Mouse (Mus musculus): ENCODE results near the gene Lrig2. TPM values are rescaled to one million over a fixed set of nuclear protein-coding genes. Genes with fewer than 3 reads are reported as not detected.

Gene Lrig2
- total and polyA plus RNA-seq, 3 experiments: 3.7 to 8.9 (median 8.9) TPM

- no peak for DNase-seq
- no peaks in the 10 kb centered on the region for H3K27me3 ChIP-seq (ENCODE audit: control insufficient read depth, insufficient read depth, low read length)
- H3K4me1 ChIP-seq (ENCODE audit: control insufficient read depth, insufficient read depth, low read length): no peaks in the 10 kb centered on the region
- intact Hi-C loops (cut with DNase I): no loop called here
- H3K36me3 ChIP-seq (ENCODE audit: control insufficient read depth, insufficient read depth, low read length): no peaks in the 10 kb centered on the region
- no peak overlapping the region for H3K9ac ChIP-seq (ENCODE audit: low read depth, low read length)
- H3K4me3 ChIP-seq: no peak overlapping the region
- H3K27ac ChIP-seq: no peak overlapping the region
- no peaks in the 10 kb centered on the region for H3K79me2 ChIP-seq (replicated peaks; ENCODE audit: control insufficient read depth, insufficient read depth, low read length)
- TF ChIP-seq POLR2A (IDR thresholded peaks at IDR 0.05; ENCODE audit: insufficient read depth, low read depth, low read length): no peak
- no peak for TF ChIP-seq EP300 (IDR thresholded peaks at IDR 0.05; ENCODE audit: insufficient read depth, low read depth, low read length)
- TF ChIP-seq CTCF (IDR thresholded peaks at IDR 0.05): no peak
- 91% methylated on average over 7 of the region's 7 CpGs for WGBS
Observed at GRCm38 (mm10) chr3:104424346-104424745, 87.4 kb downstream of the Lrig2 start.

- no peaks in the 10 kb centered on the region for H3K36me3 ChIP-seq (ENCODE audit: control insufficient read depth, insufficient read depth, low read length)
- no peak for DNase-seq
- no peak overlapping the region for H3K27ac ChIP-seq
- no peaks in the 10 kb centered on the region for H3K79me2 ChIP-seq (replicated peaks; ENCODE audit: control insufficient read depth, insufficient read depth, low read length)
- no peaks in the 10 kb centered on the region for H3K4me1 ChIP-seq (ENCODE audit: control insufficient read depth, insufficient read depth, low read length)
- TF ChIP-seq CTCF (IDR thresholded peaks at IDR 0.05) (no peak), POLR2A (IDR thresholded peaks at IDR 0.05; ENCODE audit: insufficient read depth, low read depth, low read length) (no peak), EP300 (IDR thresholded peaks at IDR 0.05; ENCODE audit: insufficient read depth, low read depth, low read length) (no peak)
- H3K27me3 ChIP-seq (ENCODE audit: control insufficient read depth, insufficient read depth, low read length): no peaks in the 10 kb centered on the region
- 87% methylated on average over 7 of the region's 7 CpGs for WGBS
- no peak overlapping the region for H3K4me3 ChIP-seq
- intact Hi-C loops (cut with DNase I): no loop called here
- no peak overlapping the region for H3K9ac ChIP-seq (ENCODE audit: low read depth, low read length)
Observed at GRCm38 (mm10) chr3:104420929-104421328, 90.8 kb downstream of the Lrig2 start.

- H3K4me3 ChIP-seq: no peak overlapping the region
- H3K36me3 ChIP-seq (ENCODE audit: control insufficient read depth, insufficient read depth, low read length): no peaks in the 10 kb centered on the region
- TF ChIP-seq POLR2A (IDR thresholded peaks at IDR 0.05; ENCODE audit: insufficient read depth, low read depth, low read length): no peak
- TF ChIP-seq CTCF (IDR thresholded peaks at IDR 0.05): no peak
- TF ChIP-seq EP300 (IDR thresholded peaks at IDR 0.05; ENCODE audit: insufficient read depth, low read depth, low read length): no peak
- intact Hi-C loops (cut with DNase I): no loop called here
- no peaks in the 10 kb centered on the region for H3K4me1 ChIP-seq (ENCODE audit: control insufficient read depth, insufficient read depth, low read length)
- no peak overlapping the region for H3K9ac ChIP-seq (ENCODE audit: low read depth, low read length)
- no peaks in the 10 kb centered on the region for H3K79me2 ChIP-seq (replicated peaks; ENCODE audit: control insufficient read depth, insufficient read depth, low read length)
- no peaks in the 10 kb centered on the region for H3K27me3 ChIP-seq (ENCODE audit: control insufficient read depth, insufficient read depth, low read length)
- 53% methylated on average over 4 of the region's 4 CpGs for WGBS
- no peak for DNase-seq
- H3K27ac ChIP-seq: no peak overlapping the region
Observed at GRCm38 (mm10) chr3:104419990-104420389, 91.7 kb downstream of the Lrig2 start.

- Histone ChIP-seq H3K4me3 (no peak overlapping the region), H3K27ac (no peak overlapping the region), H3K27me3 (ENCODE audit: control insufficient read depth, insufficient read depth, low read length) (no peaks in the 10 kb centered on the region), H3K4me1 (ENCODE audit: control insufficient read depth, insufficient read depth, low read length) (no peaks in the 10 kb centered on the region), H3K9ac (ENCODE audit: low read depth, low read length) (no peak overlapping the region), H3K79me2 (replicated peaks; ENCODE audit: control insufficient read depth, insufficient read depth, low read length) (no peaks in the 10 kb centered on the region), H3K36me3 (ENCODE audit: control insufficient read depth, insufficient read depth, low read length) (no peaks in the 10 kb centered on the region)
- 62% methylated on average over 5 of the region's 5 CpGs for WGBS
- intact Hi-C loops (cut with DNase I): no loop called here
- TF ChIP-seq CTCF (IDR thresholded peaks at IDR 0.05): no peak
- TF ChIP-seq EP300 (IDR thresholded peaks at IDR 0.05; ENCODE audit: insufficient read depth, low read depth, low read length): no peak
- no peak for TF ChIP-seq POLR2A (IDR thresholded peaks at IDR 0.05; ENCODE audit: insufficient read depth, low read depth, low read length)
- no peak for DNase-seq
Observed at GRCm38 (mm10) chr3:104416806-104417205, 94.9 kb downstream of the Lrig2 start.

- no peak overlapping the region for H3K4me3 ChIP-seq
- no peak overlapping the region for H3K9ac ChIP-seq (ENCODE audit: low read depth, low read length)
- H3K27ac ChIP-seq: no peak overlapping the region
- H3K4me1 ChIP-seq (ENCODE audit: control insufficient read depth, insufficient read depth, low read length): no peaks in the 10 kb centered on the region
- H3K27me3 ChIP-seq (ENCODE audit: control insufficient read depth, insufficient read depth, low read length): no peaks in the 10 kb centered on the region
- H3K79me2 ChIP-seq (replicated peaks; ENCODE audit: control insufficient read depth, insufficient read depth, low read length): no peaks in the 10 kb centered on the region
- intact Hi-C loops (cut with DNase I): no loop called here
- no peak for DNase-seq
- TF ChIP-seq POLR2A (IDR thresholded peaks at IDR 0.05; ENCODE audit: insufficient read depth, low read depth, low read length) (no peak), EP300 (IDR thresholded peaks at IDR 0.05; ENCODE audit: insufficient read depth, low read depth, low read length) (no peak), CTCF (IDR thresholded peaks at IDR 0.05) (no peak)
- H3K36me3 ChIP-seq (ENCODE audit: control insufficient read depth, insufficient read depth, low read length): no peaks in the 10 kb centered on the region
- 90% methylated on average over 6 of the region's 6 CpGs for WGBS
Observed at GRCm38 (mm10) chr3:104412482-104412881, 99.2 kb downstream of the Lrig2 start.

- H3K27me3 ChIP-seq (ENCODE audit: control insufficient read depth, insufficient read depth, low read length): no peaks in the 10 kb centered on the region
- H3K4me1 ChIP-seq (ENCODE audit: control insufficient read depth, insufficient read depth, low read length): peaks cover 2% of the 10 kb centered on the region; the same call in 1 of the 2 replicates
- no peaks in the 10 kb centered on the region for H3K36me3 ChIP-seq (ENCODE audit: control insufficient read depth, insufficient read depth, low read length)
- no peak for TF ChIP-seq EP300 (IDR thresholded peaks at IDR 0.05; ENCODE audit: insufficient read depth, low read depth, low read length)
- TF ChIP-seq POLR2A (IDR thresholded peaks at IDR 0.05; ENCODE audit: insufficient read depth, low read depth, low read length): no peak
- TF ChIP-seq CTCF (IDR thresholded peaks at IDR 0.05): no peak
- H3K4me3 ChIP-seq: no peak overlapping the region
- no peak overlapping the region for H3K27ac ChIP-seq
- 84% methylated on average over 7 of the region's 7 CpGs for WGBS
- no peak overlapping the region for H3K9ac ChIP-seq (ENCODE audit: low read depth, low read length)
- DNase-seq: no peak
- intact Hi-C loops (cut with DNase I): no loop called here
- H3K79me2 ChIP-seq (replicated peaks; ENCODE audit: control insufficient read depth, insufficient read depth, low read length): no peaks in the 10 kb centered on the region
Observed at GRCm38 (mm10) chr3:104407506-104407905, 104.2 kb downstream of the Lrig2 start.

Data from heart, adult 2 months (tissue).